Mouse (Mus musculus) spleen, adult 2 months (tissue): ENCODE results near the gene Qtrt2.

Experiments
- CTCF ChIP-seq: fragments of 200-500 bp; IDR thresholded peaks from 2 replicates; pipeline ENCODE4 v1.5.1; 2011; ENCODE audit warnings: mild to moderate bottlenecking, inconsistent platforms; ENCODE audit not compliant: insufficient read depth, insufficient read length, insufficient replicate concordance; ENCODE audit errors: extremely low read depth
- POLR2A ChIP-seq: fragments of 200-500 bp; IDR thresholded peaks from 2 replicates; pipeline ENCODE4 v1.6.1; 2011; ENCODE audit warnings: low read depth, low read length, inconsistent platforms

- TF ChIP-seq CTCF (no peak), POLR2A (no peak)
Observed at GRCm38 (mm10) chr16:43972391-43972790, 45.8 kb upstream of the Qtrt2 start.
